Mouse (Mus musculus): Measurements from ENCODE around the gene Clk1.
"Not testable (repeated sequence)": the region's sequence is repeated elsewhere in the genome, so short reads cannot be mapped to it uniquely, and the experiment has no call there.

Gene Clk1

GRCm38 (mm10) chr1:58407321-58407720, 16.5 kb downstream of the Clk1 start:
- no peak for DNase-seq (ENCODE audit: low spot score in 2 of 2)

- DNase-seq (ENCODE audit: low spot score in 2 of 2): no peak
Measured at GRCm38 (mm10) chr1:58403745-58404144, 20.1 kb downstream of the Clk1 start.

- DNase-seq (ENCODE audit: low spot score in 2 of 2): no peak
Measured at GRCm38 (mm10) chr1:58401396-58401795, 22.5 kb downstream of the Clk1 start.

- DNase-seq (ENCODE audit: low spot score in 2 of 2): no peak
Measured at GRCm38 (mm10) chr1:58397731-58398130, 26.1 kb downstream of the Clk1 start.

GRCm38 (mm10) chr1:58396179-58396578, 27.7 kb downstream of the Clk1 start:
- DNase-seq (ENCODE audit: low spot score in 2 of 2): no peak

GRCm38 (mm10) chr1:58395341-58395740, 28.5 kb downstream of the Clk1 start:
- no peak for DNase-seq (ENCODE audit: low spot score in 2 of 2)

GRCm38 (mm10) chr1:58393284-58394195, 30.3 kb downstream of the Clk1 start:
- DNase-seq (ENCODE audit: low spot score in 2 of 2): peak; percentile 19 to 40

- peak; percentile 87 to 92 for DNase-seq (ENCODE audit: low spot score in 2 of 2)
Measured at GRCm38 (mm10) chr1:58392652-58393283, 31.1 kb downstream of the Clk1 start, which contains the start of gene Bzw1. Gene Bzw1, plus strand, starts transcription at chr1:58392898.

- no peak for DNase-seq (ENCODE audit: low spot score in 2 of 2)
Measured at GRCm38 (mm10) chr1:58392268-58392651, 31.6 kb downstream of the Clk1 start.

- DNase-seq (ENCODE audit: low spot score in 2 of 2): no peak
Measured at GRCm38 (mm10) chr1:58391421-58392267, 32.2 kb downstream of the Clk1 start.

- DNase-seq (ENCODE audit: low spot score in 2 of 2): no peak
Measured at GRCm38 (mm10) chr1:58382586-58383281, 41.1 kb downstream of the Clk1 start.

- DNase-seq (ENCODE audit: low spot score in 2 of 2): no peak
Measured at GRCm38 (mm10) chr1:58375574-58376147, 48.2 kb downstream of the Clk1 start.

- DNase-seq (ENCODE audit: low spot score in 2 of 2): not testable (repeated sequence)
Measured at GRCm38 (mm10) chr1:58374266-58374665, 49.6 kb downstream of the Clk1 start.

GRCm38 (mm10) chr1:58369716-58370115, 54.1 kb downstream of the Clk1 start:
- no peak for DNase-seq (ENCODE audit: low spot score in 2 of 2)

- DNase-seq (ENCODE audit: low spot score in 2 of 2): no peak
Measured at GRCm38 (mm10) chr1:58366737-58367471, 57.0 kb downstream of the Clk1 start.

GRCm38 (mm10) chr1:58365829-58366228, 58.0 kb downstream of the Clk1 start:
- DNase-seq (ENCODE audit: low spot score in 2 of 2): no peak

GRCm38 (mm10) chr1:58364551-58364950, 59.3 kb downstream of the Clk1 start:
- no peak for DNase-seq (ENCODE audit: low spot score in 2 of 2)

- no peak for DNase-seq (ENCODE audit: low spot score in 2 of 2)
Measured at GRCm38 (mm10) chr1:58362296-58362695, 61.6 kb downstream of the Clk1 start.
